Mouse (Mus musculus): ENCODE measurements around the gene Bnc2. TPM values are rescaled to one million over a fixed set of nuclear protein-coding genes. Genes with fewer than 3 reads are reported as not detected.

Bnc2 gene
- polyA plus RNA-seq, 1 experiment, result 0.88 TPM

- no peak for DNase-seq (ENCODE audit: low read depth in 1 of 2, low spot score in 2 of 2)
- no peaks in the 10 kb centered on the region for H3K36me3 ChIP-seq (ENCODE audit: control insufficient read depth, insufficient read depth, low read length)
- TF ChIP-seq POLR2A (IDR thresholded peaks at IDR 0.05; ENCODE audit: low read depth, low read length) (no peak), CTCF (IDR thresholded peaks at IDR 0.05; ENCODE audit: extremely low read depth, insufficient read depth, insufficient read length, insufficient replicate concordance) (no peak)
- H3K4me1 ChIP-seq (ENCODE audit: control insufficient read depth, insufficient read depth, insufficient read length), result no peaks in the 10 kb centered on the region
- H3K27me3 ChIP-seq (ENCODE audit: control insufficient read depth, insufficient read depth, low read length), result no peaks in the 10 kb centered on the region
- no peak overlapping the region for H3K4me3 ChIP-seq (ENCODE audit: extremely low read depth, insufficient read depth, insufficient read length)
- WGBS, result 83% methylated on average over 1 of the region's 1 CpGs
- H3K27ac ChIP-seq (ENCODE audit: insufficient read depth, low read length), result no peak overlapping the region
Observed at GRCm38 (mm10) chr4:84357382-84357781, 317.7 kb downstream of the Bnc2 start.

- 88% methylated on average over 8 of the region's 8 CpGs for WGBS
- Histone ChIP-seq H3K4me1 (ENCODE audit: control insufficient read depth, insufficient read depth, insufficient read length) (no peaks in the 10 kb centered on the region), H3K27me3 (ENCODE audit: control insufficient read depth, insufficient read depth, low read length) (no peaks in the 10 kb centered on the region), H3K36me3 (ENCODE audit: control insufficient read depth, insufficient read depth, low read length) (no peaks in the 10 kb centered on the region), H3K27ac (ENCODE audit: insufficient read depth, low read length) (no peak overlapping the region), H3K4me3 (ENCODE audit: extremely low read depth, insufficient read depth, insufficient read length) (no peak overlapping the region)
- no peak for DNase-seq (ENCODE audit: low read depth in 1 of 2, low spot score in 2 of 2)
- no peak for TF ChIP-seq POLR2A (IDR thresholded peaks at IDR 0.05; ENCODE audit: low read depth, low read length)
- TF ChIP-seq CTCF (IDR thresholded peaks at IDR 0.05; ENCODE audit: extremely low read depth, insufficient read depth, insufficient read length, insufficient replicate concordance), result no peak
Observed at GRCm38 (mm10) chr4:84356468-84357153, 318.5 kb downstream of the Bnc2 start.

- no peak overlapping the region for H3K27ac ChIP-seq (ENCODE audit: insufficient read depth, low read length)
- 60% methylated on average over 2 of the region's 2 CpGs for WGBS
- H3K4me3 ChIP-seq (ENCODE audit: extremely low read depth, insufficient read depth, insufficient read length), result no peak overlapping the region
- no peak for DNase-seq (ENCODE audit: low read depth in 1 of 2, low spot score in 2 of 2)
- no peaks in the 10 kb centered on the region for H3K36me3 ChIP-seq (ENCODE audit: control insufficient read depth, insufficient read depth, low read length)
- no peak for TF ChIP-seq CTCF (IDR thresholded peaks at IDR 0.05; ENCODE audit: extremely low read depth, insufficient read depth, insufficient read length, insufficient replicate concordance)
- H3K27me3 ChIP-seq (ENCODE audit: control insufficient read depth, insufficient read depth, low read length), result no peaks in the 10 kb centered on the region
- no peaks in the 10 kb centered on the region for H3K4me1 ChIP-seq (ENCODE audit: control insufficient read depth, insufficient read depth, insufficient read length)
Observed at GRCm38 (mm10) chr4:84352656-84353055, 322.4 kb downstream of the Bnc2 start.

GRCm38 (mm10) chr4:84349536-84349935 lies 325.5 kb downstream of the Bnc2 start:
- WGBS, result 84% methylated on average over 5 of the region's 5 CpGs
- H3K4me3 ChIP-seq (ENCODE audit: extremely low read depth, insufficient read depth, insufficient read length), result no peak overlapping the region
- no peak overlapping the region for H3K27ac ChIP-seq (ENCODE audit: insufficient read depth, low read length)
- H3K4me1 ChIP-seq (ENCODE audit: control insufficient read depth, insufficient read depth, insufficient read length), result no peaks in the 10 kb centered on the region
- H3K36me3 ChIP-seq (ENCODE audit: control insufficient read depth, insufficient read depth, low read length), result no peaks in the 10 kb centered on the region
- no peaks in the 10 kb centered on the region for H3K27me3 ChIP-seq (ENCODE audit: control insufficient read depth, insufficient read depth, low read length)
- DNase-seq (ENCODE audit: low read depth in 1 of 2, low spot score in 2 of 2), result no peak
- TF ChIP-seq CTCF (IDR thresholded peaks at IDR 0.05; ENCODE audit: extremely low read depth, insufficient read depth, insufficient read length, insufficient replicate concordance) (no peak), POLR2A (IDR thresholded peaks at IDR 0.05; ENCODE audit: low read depth, low read length) (no peak)

GRCm38 (mm10) chr4:84339172-84339571 lies 335.9 kb downstream of the Bnc2 start:
- WGBS, result 87% methylated on average over 4 of the region's 4 CpGs
- H3K27ac ChIP-seq (ENCODE audit: insufficient read depth, low read length), result no peak overlapping the region

GRCm38 (mm10) chr4:84331995-84332394 lies 343.1 kb downstream of the Bnc2 start:
- H3K4me1 ChIP-seq (ENCODE audit: control insufficient read depth, insufficient read depth, insufficient read length), result no peaks in the 10 kb centered on the region
- 90% methylated on average over 9 of the region's 9 CpGs for WGBS
- H3K27ac ChIP-seq (ENCODE audit: insufficient read depth, low read length), result no peak overlapping the region

More at GRCm38 (mm10) chr4:84339172-84339571, 335.9 kb downstream of the Bnc2 start:
- no peak for TF ChIP-seq POLR2A (IDR thresholded peaks at IDR 0.05; ENCODE audit: low read depth, low read length)
- no peak for TF ChIP-seq CTCF (IDR thresholded peaks at IDR 0.05; ENCODE audit: extremely low read depth, insufficient read depth, insufficient read length, insufficient replicate concordance)
- Histone ChIP-seq H3K36me3 (ENCODE audit: control insufficient read depth, insufficient read depth, low read length) (no peaks in the 10 kb centered on the region), H3K4me1 (ENCODE audit: control insufficient read depth, insufficient read depth, insufficient read length) (no peaks in the 10 kb centered on the region), H3K4me3 (ENCODE audit: extremely low read depth, insufficient read depth, insufficient read length) (no peak overlapping the region), H3K27me3 (ENCODE audit: control insufficient read depth, insufficient read depth, low read length) (no peaks in the 10 kb centered on the region)
- DNase-seq (ENCODE audit: low read depth in 1 of 2, low spot score in 2 of 2), result no peak

GRCm38 (mm10) chr4:84331450-84331849 lies 343.6 kb downstream of the Bnc2 start:
- Histone ChIP-seq H3K27me3 (ENCODE audit: control insufficient read depth, insufficient read depth, low read length) (no peaks in the 10 kb centered on the region), H3K4me1 (ENCODE audit: control insufficient read depth, insufficient read depth, insufficient read length) (no peaks in the 10 kb centered on the region), H3K4me3 (ENCODE audit: extremely low read depth, insufficient read depth, insufficient read length) (no peak overlapping the region), H3K36me3 (ENCODE audit: control insufficient read depth, insufficient read depth, low read length) (no peaks in the 10 kb centered on the region), H3K27ac (ENCODE audit: insufficient read depth, low read length) (no peak overlapping the region)
- no peak for DNase-seq (ENCODE audit: low read depth in 1 of 2, low spot score in 2 of 2)
- WGBS, result 78% methylated on average over 3 of the region's 3 CpGs
- no peak for TF ChIP-seq POLR2A (IDR thresholded peaks at IDR 0.05; ENCODE audit: low read depth, low read length)
- TF ChIP-seq CTCF (IDR thresholded peaks at IDR 0.05; ENCODE audit: extremely low read depth, insufficient read depth, insufficient read length, insufficient replicate concordance), result no peak

More at GRCm38 (mm10) chr4:84331995-84332394, 343.1 kb downstream of the Bnc2 start:
- Histone ChIP-seq H3K4me3 (ENCODE audit: extremely low read depth, insufficient read depth, insufficient read length) (no peak overlapping the region), H3K36me3 (ENCODE audit: control insufficient read depth, insufficient read depth, low read length) (no peaks in the 10 kb centered on the region), H3K27me3 (ENCODE audit: control insufficient read depth, insufficient read depth, low read length) (no peaks in the 10 kb centered on the region)
- no peak for DNase-seq (ENCODE audit: low read depth in 1 of 2, low spot score in 2 of 2)
- no peak for TF ChIP-seq POLR2A (IDR thresholded peaks at IDR 0.05; ENCODE audit: low read depth, low read length)
- no peak for TF ChIP-seq CTCF (IDR thresholded peaks at IDR 0.05; ENCODE audit: extremely low read depth, insufficient read depth, insufficient read length, insufficient replicate concordance)
